12 mouse cellular contexts compared by ENCODE assay signal in genomic region chr7:99020353-99020752, GRCm38 (mm10).
DNase-seq lines count a peak whose midpoint lies in the region; ATAC-seq lines count a peak whose summit lies in the region.
"Had no signal": no experiment of that assay in that cellular context is flagged by ENCODE, and none has a peak within 500 bp of the region (broad histone marks: within the 10 kb centered on the region; RNA-seq: fewer than 3 reads in every experiment).

No protein-coding gene starts in this region.

- H3K27ac ChIP-seq in kidney, embryonic 16.5 days (ENCODE audit: low read length) = no peak overlapping the region
- peak overlapping the region; percentile 42; the same call in 1 of the 2 replicates for H3K27ac ChIP-seq in heart, embryonic 10.5 days
- no peak overlapping the region for H3K27ac ChIP-seq in lung, embryonic 16.5 days (ENCODE audit: low read length)
- H3K27ac ChIP-seq in forebrain, embryonic 11.5 days (ENCODE audit: low read depth, low read length) = no peak overlapping the region
- H3K27ac ChIP-seq: embryonic facial prominence, embryonic 15.5 days; liver, embryonic 13.5 days; midbrain, embryonic 10.5 days had no signal

- ATAC-seq in kidney, embryonic 16.5 days (ENCODE audit: low FRiP score, low TSS enrichment) = no peak
- 0 out of 2 replicates have a peak, but pooled peaks have one; percentile 41 for ATAC-seq in lung, embryonic 16.5 days (ENCODE audit: low read depth)
- ATAC-seq in forebrain, embryonic 11.5 days (replicated peaks; ENCODE audit: low FRiP score) = no peak

- H3K9ac ChIP-seq in kidney, embryonic 16.5 days (replicated peaks; ENCODE audit: low read length) = 0 out of 2 replicates have a peak overlapping the region, but pooled peaks have one; percentile 24
- H3K9ac ChIP-seq in lung, embryonic 16.5 days (ENCODE audit: low read length) = no peak overlapping the region
- no peak overlapping the region for H3K9ac ChIP-seq in forebrain, embryonic 11.5 days (ENCODE audit: low read length)
- H3K9ac ChIP-seq: embryonic facial prominence, embryonic 15.5 days; liver, embryonic 13.5 days had no signal

- no peak overlapping the region for H3K4me3 ChIP-seq in kidney, embryonic 16.5 days (ENCODE audit: low read length)
- no peak overlapping the region for H3K4me3 ChIP-seq in heart, embryonic 10.5 days
- H3K4me3 ChIP-seq in lung, embryonic 16.5 days (ENCODE audit: low read length) = no peak overlapping the region
- H3K4me3 ChIP-seq in forebrain, embryonic 11.5 days (ENCODE audit: low read depth, low read length) = no peak overlapping the region
- H3K4me3 ChIP-seq: embryonic facial prominence, embryonic 15.5 days; liver, embryonic 13.5 days; midbrain, embryonic 10.5 days had no signal

- DNase-seq in kidney, postnatal 4 days = no peak
- DNase-seq in adrenal gland, postnatal 10 days = peak; percentile 42
- no peak for DNase-seq in heart, embryonic 10.5 days (ENCODE audit: low spot score)
- DNase-seq in forebrain, embryonic 11.5 days (ENCODE audit: low spot score) = no peak
- no peak for DNase-seq in layer of hippocampus, postnatal 14 days (ENCODE audit: low spot score in 2 of 2)
- no peak for DNase-seq in ovary, adult 18-20 months (ENCODE audit: low spot score)
- DNase-seq: liver, embryonic 13.5 days had no signal

- H3K9me3 ChIP-seq in kidney, embryonic 16.5 days (ENCODE audit: low read length) = no peaks in the 10 kb centered on the region
- no peaks in the 10 kb centered on the region for H3K9me3 ChIP-seq in heart, embryonic 10.5 days
- no peaks in the 10 kb centered on the region for H3K9me3 ChIP-seq in lung, embryonic 16.5 days (ENCODE audit: control insufficient read depth, low read length)
- H3K9me3 ChIP-seq in forebrain, embryonic 11.5 days (ENCODE audit: control insufficient read depth, low read length) = no peaks in the 10 kb centered on the region
- H3K9me3 ChIP-seq: embryonic facial prominence, embryonic 15.5 days; liver, embryonic 13.5 days; midbrain, embryonic 10.5 days had no signal

- H3K4me1 ChIP-seq in kidney, embryonic 16.5 days (ENCODE audit: insufficient read depth, low read length) = peaks cover 20% of the 10 kb centered on the region
- peaks cover 42% of the 10 kb centered on the region for H3K4me1 ChIP-seq in heart, embryonic 10.5 days
- peaks cover 6% of the 10 kb centered on the region for H3K4me1 ChIP-seq in lung, embryonic 16.5 days (replicated peaks; ENCODE audit: control insufficient read depth, insufficient read depth, low read length)
- no peaks in the 10 kb centered on the region for H3K4me1 ChIP-seq in forebrain, embryonic 11.5 days (replicated peaks; ENCODE audit: control insufficient read depth, insufficient read depth, low read length)
- H3K4me1 ChIP-seq: midbrain, embryonic 10.5 days had no signal

- H3K27me3 ChIP-seq in kidney, embryonic 16.5 days (ENCODE audit: insufficient read depth, low read length) = no peaks in the 10 kb centered on the region
- no peaks in the 10 kb centered on the region for H3K27me3 ChIP-seq in heart, embryonic 10.5 days (ENCODE audit: insufficient read depth, poor library complexity, severe bottlenecking)
- H3K27me3 ChIP-seq in lung, embryonic 16.5 days (ENCODE audit: control insufficient read depth, insufficient read depth, low read depth, low read length) = no peaks in the 10 kb centered on the region
- no peaks in the 10 kb centered on the region for H3K27me3 ChIP-seq in forebrain, embryonic 11.5 days (ENCODE audit: control insufficient read depth, insufficient read depth, low read length)
- H3K27me3 ChIP-seq: CH12.LX; embryonic facial prominence, embryonic 15.5 days; liver, embryonic 13.5 days had no signal

- H3K4me2 ChIP-seq in kidney, embryonic 16.5 days (replicated peaks; ENCODE audit: low read depth, low read length) = no peak overlapping the region
- H3K4me2 ChIP-seq in lung, embryonic 16.5 days (ENCODE audit: low read depth, low read length) = no peak overlapping the region
- no peak overlapping the region for H3K4me2 ChIP-seq in forebrain, embryonic 11.5 days (ENCODE audit: low read depth, low read length, severe bottlenecking)
- H3K4me2 ChIP-seq: embryonic facial prominence, embryonic 15.5 days; liver, embryonic 13.5 days had no signal

- H3K36me3 ChIP-seq in kidney, embryonic 16.5 days (ENCODE audit: insufficient read depth, low read length) = no peaks in the 10 kb centered on the region
- H3K36me3 ChIP-seq in heart, embryonic 10.5 days = no peaks in the 10 kb centered on the region; the same call in 1 of the 2 replicates
- H3K36me3 ChIP-seq in lung, embryonic 16.5 days (ENCODE audit: control insufficient read depth, insufficient read depth, low read length) = no peaks in the 10 kb centered on the region
- H3K36me3 ChIP-seq in forebrain, embryonic 11.5 days (ENCODE audit: control insufficient read depth, insufficient read depth, low read length) = no peaks in the 10 kb centered on the region
- H3K36me3 ChIP-seq: embryonic facial prominence, embryonic 15.5 days; midbrain, embryonic 10.5 days had no signal

- WGBS in kidney, embryonic 16.5 days = 40% methylated on average over 4 of the region's 4 CpGs
- WGBS in heart, embryonic 10.5 days = 10% methylated on average over 4 of the region's 4 CpGs
- WGBS in lung, embryonic 16.5 days = 29% methylated on average over 4 of the region's 4 CpGs
- 78% methylated on average over 4 of the region's 4 CpGs for WGBS in forebrain, embryonic 11.5 days
